Mouse (Mus musculus) gastrocnemius, postnatal 36 days (tissue): ENCODE data around the gene Hpse2. TPM values are rescaled to one million over a fixed set of nuclear protein-coding genes. Genes with fewer than 3 reads are reported as not detected.

Experiments used
- DNase-seq, 2 experiments: peaks; one replicate each; pipeline ENCODE4 v3.0.0; 2022
- intact Hi-C: fragments of 180-260 bp; cut with DNase I; formaldehyde crosslinking; loops from one replicate; pipeline ENCODE4 v1.15.1; 2025
- total RNA-seq, 2 experiments: library from RNA; stranded (reverse); gene quantifications; 2 replicates each; pipeline ENCODE4 v1.2.3; 2021

Hpse2 gene
- total RNA-seq, 2 experiments from 2014 or later, result not detected

- intact Hi-C loops, result no loop called here
- DNase-seq, result no peak
These were observed 519.0 kb downstream of the Hpse2 start for GRCm38 (mm10) chr19:42868958-42869662.

GRCm38 (mm10) chr19:42863013-42863412 lies 525.1 kb downstream of the Hpse2 start:
- DNase-seq, result no peak
- intact Hi-C loops, result no loop called here

GRCm38 (mm10) chr19:42857096-42857495 lies 531.1 kb downstream of the Hpse2 start:
- intact Hi-C loops, result no loop called here

GRCm38 (mm10) chr19:42855649-42856048 lies 532.5 kb downstream of the Hpse2 start:
- no peak for DNase-seq
- intact Hi-C loops, result no loop called here

More at GRCm38 (mm10) chr19:42857096-42857495, 531.1 kb downstream of the Hpse2 start:
- no peak for DNase-seq

- no peak for DNase-seq
- intact Hi-C loops, result no loop called here
These were observed 537.7 kb downstream of the Hpse2 start for GRCm38 (mm10) chr19:42850444-42850843.

GRCm38 (mm10) chr19:42839621-42840294 lies 548.4 kb downstream of the Hpse2 start:
- intact Hi-C loops, result no loop called here

GRCm38 (mm10) chr19:42839118-42839517 lies 549.0 kb downstream of the Hpse2 start:
- DNase-seq, result no peak
- intact Hi-C loops, result no loop called here

More at GRCm38 (mm10) chr19:42839621-42840294, 548.4 kb downstream of the Hpse2 start:
- no peak for DNase-seq

DNA sequence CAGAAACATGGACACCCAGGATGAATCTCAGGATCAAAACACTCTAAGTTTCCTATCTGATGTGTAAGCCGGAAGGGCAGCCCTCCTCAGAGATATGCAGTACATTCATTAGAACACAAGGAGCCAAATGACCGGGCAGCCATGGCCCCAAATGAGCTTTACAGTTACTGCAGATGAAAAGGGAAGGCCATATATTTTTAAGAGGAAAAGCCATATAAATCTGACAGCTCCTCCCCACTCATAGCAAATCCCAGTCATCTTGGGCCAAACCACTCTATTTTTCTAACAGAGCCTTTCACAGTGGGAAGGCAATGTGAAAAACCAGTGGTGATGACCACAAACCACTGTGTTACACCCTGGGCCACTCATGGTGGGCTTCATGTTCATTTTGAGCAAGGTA lies 549.9 kb downstream of the Hpse2 start:
- intact Hi-C loops, result no loop called here

DNA sequence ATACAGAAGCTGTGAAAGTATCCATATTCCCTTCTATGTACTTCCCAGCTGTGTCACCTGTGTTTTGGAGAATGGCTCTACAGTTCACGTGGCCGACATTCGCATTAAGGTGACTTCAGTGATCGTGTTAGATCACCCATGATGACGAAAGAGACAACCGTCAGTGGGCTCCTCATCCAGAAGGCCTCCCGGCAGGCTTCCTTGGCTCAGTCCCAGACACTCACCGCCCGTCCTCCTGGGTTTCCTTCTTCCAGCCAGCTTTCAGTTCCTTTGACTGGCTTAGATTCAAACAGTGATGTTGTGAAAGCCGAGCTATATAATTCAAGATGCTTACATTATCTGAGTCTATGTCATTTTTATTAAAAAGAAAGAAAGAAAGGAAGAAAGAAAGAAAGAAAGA lies 550.6 kb downstream of the Hpse2 start:
- no peak for DNase-seq
- intact Hi-C loops, result no loop called here

More for the DNA sequence above, 549.9 kb downstream of the Hpse2 start:
- DNase-seq, result no peak

DNA sequence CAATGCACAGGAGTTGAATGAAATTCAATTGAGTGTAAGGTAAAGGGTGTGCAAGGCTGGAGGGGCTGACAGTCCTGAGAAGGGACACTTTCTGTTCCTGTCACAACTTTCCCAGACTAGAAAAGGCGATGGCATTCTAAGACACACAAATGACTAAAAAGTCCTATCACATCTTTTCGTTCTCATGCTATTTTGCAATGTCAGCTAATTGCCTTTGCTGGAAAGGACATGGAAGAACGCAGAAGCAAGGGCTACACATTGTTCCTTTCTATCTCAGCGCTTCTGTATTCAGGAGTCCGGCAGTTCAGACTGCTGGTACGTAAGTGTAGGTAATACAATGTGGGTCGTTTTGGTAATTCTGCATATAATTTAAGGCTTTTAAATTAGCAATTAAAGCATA lies 555.0 kb downstream of the Hpse2 start:
- intact Hi-C loops, result no loop called here
- no peak for DNase-seq

GRCm38 (mm10) chr19:42832251-42832650 lies 555.9 kb downstream of the Hpse2 start:
- DNase-seq, result no peak
- intact Hi-C loops, result no loop called here

DNA sequence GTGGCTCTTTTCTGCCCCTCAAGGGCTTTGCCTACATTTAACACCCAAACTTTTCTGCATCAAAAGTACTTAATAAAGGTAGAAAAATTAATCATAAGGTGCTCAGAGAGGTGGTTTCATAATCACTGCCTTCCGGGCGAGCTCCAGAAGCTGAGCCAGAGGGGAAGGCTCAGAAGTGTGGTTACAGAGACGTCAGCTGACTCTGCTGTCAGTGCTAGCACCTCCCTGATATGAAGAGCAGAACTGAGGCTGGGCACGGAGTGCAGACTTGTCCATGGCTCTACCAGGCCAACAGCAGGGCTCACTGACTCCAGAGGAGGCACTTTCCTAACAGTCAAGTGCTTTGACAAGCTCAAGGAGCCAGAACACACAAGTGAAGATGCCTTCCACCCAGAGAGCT lies 559.0 kb downstream of the Hpse2 start:
- intact Hi-C loops, result no loop called here

DNA sequence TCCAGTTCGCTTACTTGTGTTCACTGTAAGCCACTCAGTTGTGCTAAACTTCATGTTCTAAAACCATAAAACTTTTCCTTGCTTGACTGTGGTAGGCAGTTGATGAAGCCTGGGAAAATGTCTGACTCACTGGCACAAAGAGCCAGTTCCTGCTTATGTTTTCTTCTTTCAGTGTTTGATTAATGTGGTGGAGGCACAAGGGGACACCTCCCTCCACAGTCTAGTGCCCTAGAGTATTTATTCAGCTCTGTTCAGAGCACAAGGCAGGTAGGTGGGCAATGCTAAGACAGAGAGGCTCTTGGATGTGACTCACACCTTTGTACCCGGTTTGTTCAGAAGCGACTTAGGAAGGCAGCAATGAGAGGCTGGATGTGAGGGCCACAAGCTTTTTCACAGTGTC lies 560.3 kb downstream of the Hpse2 start:
- no peak for DNase-seq

More for the DNA sequence above, 559.0 kb downstream of the Hpse2 start:
- DNase-seq, result no peak

GRCm38 (mm10) chr19:42820109-42820508 lies 568.0 kb downstream of the Hpse2 start:
- intact Hi-C loops, result no loop called here
- no peak for DNase-seq

More for the DNA sequence above, 560.3 kb downstream of the Hpse2 start:
- intact Hi-C loops, result no loop called here

GRCm38 (mm10) chr19:42817761-42818160 lies 570.4 kb downstream of the Hpse2 start:
- no peak for DNase-seq
- intact Hi-C loops, result no loop called here

- intact Hi-C loops, result no loop called here
- no peak for DNase-seq
These were observed 571.9 kb downstream of the Hpse2 start for GRCm38 (mm10) chr19:42816261-42816660.

- no peak for DNase-seq
- intact Hi-C loops, result no loop called here
These were observed 578.0 kb downstream of the Hpse2 start for GRCm38 (mm10) chr19:42810140-42810539.

GRCm38 (mm10) chr19:42809491-42809890 lies 578.7 kb downstream of the Hpse2 start:
- intact Hi-C loops, result no loop called here
- no peak for DNase-seq

DNA sequence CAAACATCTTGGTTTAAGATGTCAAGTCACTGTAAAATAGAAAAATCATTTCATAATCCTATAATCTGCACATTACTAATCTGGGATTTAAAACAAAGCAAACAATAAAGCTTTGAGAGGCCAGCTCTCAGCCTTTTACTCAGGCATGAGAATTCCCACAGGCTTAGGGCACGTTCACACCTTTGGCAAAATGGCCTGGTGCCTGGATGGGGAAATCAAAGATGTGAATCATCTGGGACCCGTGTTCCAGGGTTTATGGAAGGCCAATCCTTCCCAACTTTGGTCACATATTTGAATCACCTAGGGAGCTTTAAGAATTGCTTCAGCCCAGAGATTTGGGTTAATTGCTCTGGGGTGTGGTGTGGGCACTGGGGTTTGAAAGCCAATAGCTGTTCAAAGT lies 590.3 kb downstream of the Hpse2 start:
- intact Hi-C loops, result loop anchor here (5.0 to 10.0 kb wide), 2 partner anchors 514 to 677 kb away; no protein-coding TSS in a partner anchor
- DNase-seq, result no peak

DNA sequence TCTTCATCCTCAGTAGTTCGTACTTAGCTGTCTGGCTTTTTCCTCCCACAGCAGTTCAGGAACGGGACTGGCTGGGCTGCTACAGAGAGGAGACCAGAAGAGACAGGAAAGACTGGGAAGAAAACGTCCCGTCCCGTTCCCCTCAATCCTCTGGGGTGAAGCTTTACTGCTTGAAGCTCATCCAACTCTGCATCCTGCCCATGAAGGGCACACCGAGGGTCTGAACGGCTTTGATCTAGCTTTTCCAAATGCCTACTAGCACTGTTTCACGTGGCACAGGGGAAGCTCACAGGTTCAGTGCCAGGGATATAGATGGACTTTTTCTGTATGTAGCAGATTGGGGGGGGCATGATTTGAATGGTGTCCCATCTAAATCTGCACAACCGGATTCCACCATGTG lies 592.4 kb downstream of the Hpse2 start:
- intact Hi-C loops, result loop anchor here (2.0 to 10.0 kb wide), 3 partner anchors 516 to 679 kb away; no protein-coding TSS in a partner anchor
- no peak for DNase-seq

- DNase-seq, result peak; percentile 77 to 82
- intact Hi-C loops, result loop anchor here (2.0 to 10.0 kb wide), 3 partner anchors 517 to 680 kb away; no protein-coding TSS in a partner anchor
These were observed 593.1 kb downstream of the Hpse2 start for GRCm38 (mm10) chr19:42794914-42795613.
